Mouse (Mus musculus) adrenal gland, adult 8-10 months (tissue): ENCODE results near the gene Gm10401. TPM values are rescaled to one million over a fixed set of nuclear protein-coding genes. Genes with fewer than 3 reads are reported as not detected.

ENCODE experiments used
- DNase-seq: peaks from one replicate; pipeline ENCODE4 v3.0.0; 2022
- total RNA-seq, 4 experiments: library from RNA; stranded (reverse); gene quantifications; 2 replicates each; pipeline ENCODE4 v1.2.4; 2022

Gene Gm10401
- total RNA-seq, 4 experiments from 2014 or later, result not detected

DNA sequence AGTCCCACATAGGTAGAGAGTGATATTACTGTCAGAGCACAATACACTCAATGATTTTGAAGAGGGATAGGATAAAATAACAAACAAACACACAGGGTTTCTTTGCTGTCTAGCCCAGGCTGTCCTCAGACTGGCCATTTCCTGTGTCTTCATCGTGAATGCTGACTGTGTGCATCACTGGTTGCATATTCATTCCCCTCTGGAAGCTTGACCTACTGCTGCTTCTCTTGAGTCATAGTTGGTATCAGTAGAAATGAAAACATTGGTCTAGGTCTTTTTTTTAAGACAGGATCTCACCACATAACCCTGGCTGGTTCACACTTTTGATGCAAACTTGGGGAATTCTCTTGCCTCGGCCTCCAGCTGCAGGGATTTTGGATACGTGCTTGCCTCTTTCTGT, 28.5 kb downstream of the Gm10401 start:
- DNase-seq, result no peak

DNA sequence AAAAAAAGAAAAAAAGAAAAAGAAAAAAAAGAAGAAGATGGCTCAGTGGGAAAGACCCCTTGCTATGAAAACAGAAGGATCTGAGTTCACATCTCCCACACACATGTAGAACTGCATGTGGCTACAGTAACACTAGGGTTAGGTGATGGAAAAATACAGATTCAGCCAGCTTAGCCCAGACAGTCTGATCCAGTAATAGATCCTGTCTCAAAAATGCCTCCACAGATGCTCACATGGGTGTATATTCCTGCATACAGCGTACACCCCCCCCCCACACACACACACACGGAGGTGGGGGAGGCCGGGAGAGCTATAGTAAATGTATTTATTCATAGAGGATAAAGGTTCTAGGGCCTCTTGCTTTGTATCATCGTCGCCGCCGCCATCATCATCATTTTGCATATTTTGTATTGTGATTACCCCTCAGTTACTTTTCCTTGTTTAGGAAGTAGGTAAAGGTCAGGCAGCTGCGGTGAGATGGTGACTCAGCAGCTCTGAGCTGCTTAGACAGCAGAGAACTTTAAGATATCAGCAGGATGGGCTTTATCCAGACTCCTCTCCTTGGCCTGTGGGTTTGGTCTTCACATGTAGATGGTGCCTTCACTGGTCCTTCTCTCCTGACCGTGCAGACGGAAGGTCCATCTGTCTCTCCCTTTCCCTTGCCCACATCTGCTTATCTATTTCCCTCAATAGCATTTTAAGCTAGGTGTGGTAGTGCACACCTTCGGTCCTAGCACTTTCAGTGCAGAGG, 29.2 kb downstream of the Gm10401 start:
- DNase-seq, result no peak

DNA sequence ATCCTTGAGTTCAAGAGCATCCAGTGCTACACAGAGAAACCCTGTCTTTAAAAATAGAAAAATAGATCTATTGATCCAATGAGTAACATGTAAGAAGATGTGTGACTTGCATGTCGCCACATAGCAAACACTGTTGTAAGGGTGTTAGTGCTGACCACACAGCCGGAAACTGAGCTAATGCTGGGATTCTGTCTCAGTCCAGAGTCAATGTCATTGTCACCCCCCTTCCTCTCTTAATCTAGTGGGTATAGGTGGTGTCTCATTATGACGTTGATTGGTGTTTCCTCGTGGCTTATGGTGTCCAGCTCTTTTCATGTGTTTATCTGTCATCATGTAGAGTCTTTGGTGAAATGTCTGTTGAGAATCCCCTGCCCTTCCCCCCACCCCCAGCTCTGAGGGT, 31.9 kb downstream of the Gm10401 start:
- DNase-seq, result no peak

DNA sequence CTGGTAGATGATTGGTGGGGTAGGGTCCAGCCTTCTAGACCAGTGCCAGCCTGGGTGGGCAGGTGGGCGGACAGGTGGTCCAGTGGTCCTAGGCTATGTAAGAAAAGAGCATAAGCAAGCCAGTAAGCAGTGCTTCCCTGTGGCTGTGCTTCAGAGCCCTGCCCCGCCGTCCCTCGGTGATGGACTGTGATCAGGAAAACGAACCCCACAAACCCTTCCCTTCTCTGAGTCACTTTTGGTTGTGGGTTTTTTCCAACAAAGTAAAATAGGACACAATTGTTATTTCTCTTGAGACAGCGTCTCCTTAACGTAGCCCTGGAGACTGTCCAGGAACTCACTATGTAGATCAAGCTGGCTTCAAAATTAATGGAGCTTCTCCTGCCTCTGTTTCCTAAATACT, 34.7 kb downstream of the Gm10401 start:
- no peak for DNase-seq

DNA sequence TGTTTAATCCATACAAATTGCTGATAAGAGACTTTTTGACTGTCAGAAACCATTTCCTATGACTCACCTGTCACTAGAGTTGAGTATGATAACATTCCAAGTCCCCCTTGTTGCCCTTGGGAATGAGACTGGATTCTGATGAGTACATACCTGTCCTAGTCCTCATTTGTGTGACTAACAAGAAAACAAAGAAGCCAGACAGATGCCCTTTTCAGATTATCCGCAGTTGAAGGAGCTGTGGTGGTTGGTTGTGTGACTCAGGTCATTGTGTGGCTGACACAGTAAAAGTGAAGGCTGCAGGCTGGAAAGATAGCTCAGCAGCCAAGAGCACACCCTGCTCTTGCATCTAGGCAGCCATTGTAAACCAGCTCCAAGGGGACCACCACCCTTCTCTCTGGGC, 35.5 kb downstream of the Gm10401 start:
- DNase-seq, result no peak

DNA sequence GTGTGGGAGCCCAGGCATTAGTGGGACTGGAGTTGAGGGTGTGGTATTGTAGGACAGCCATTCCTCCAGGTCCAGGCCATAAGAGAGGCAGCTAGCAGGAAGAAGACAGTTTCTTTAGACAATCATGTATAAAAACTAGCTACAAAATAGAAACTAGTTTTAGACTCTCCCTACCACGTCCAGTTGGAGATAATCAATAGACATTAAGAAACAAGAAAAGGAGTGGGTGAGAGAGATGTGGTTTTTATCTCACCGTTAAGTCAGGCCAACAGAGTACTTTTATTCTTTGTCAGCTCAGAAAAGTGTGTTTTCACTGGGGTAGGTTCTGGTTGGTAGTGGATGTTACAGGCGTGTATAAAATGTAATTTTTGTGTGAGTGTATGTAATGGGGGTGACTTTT, 37.1 kb downstream of the Gm10401 start:
- no peak for DNase-seq

DNA sequence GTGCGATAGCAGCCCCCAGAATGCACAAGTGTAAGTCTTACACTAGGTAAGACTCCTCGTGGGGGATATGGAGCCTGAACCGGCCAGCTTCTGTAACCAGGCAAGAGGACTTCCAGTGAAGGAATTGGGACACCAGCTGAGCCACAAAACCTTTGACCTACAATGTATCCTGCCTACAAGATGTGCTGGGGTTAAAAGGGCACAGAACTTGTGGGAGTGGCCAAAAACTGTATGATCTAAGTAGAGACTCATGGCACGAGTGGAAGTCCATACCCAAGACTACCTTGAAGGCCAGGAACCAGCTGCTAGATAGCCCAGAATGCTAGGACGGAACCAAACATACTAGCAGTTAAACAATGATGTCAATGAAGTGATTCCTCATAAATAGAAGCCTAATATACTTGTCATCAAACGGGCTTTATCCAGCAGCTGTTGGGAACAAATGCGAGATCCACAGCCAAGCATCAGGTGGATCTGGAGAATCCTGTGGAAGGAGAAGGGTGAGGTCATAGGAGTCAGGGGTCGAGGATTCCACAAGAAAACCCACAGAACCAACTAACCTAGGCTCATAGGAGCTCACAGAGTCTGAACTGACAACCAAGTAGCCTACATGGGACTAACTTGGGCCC, 37.9 kb downstream of the Gm10401 start:
- no peak for DNase-seq

DNA sequence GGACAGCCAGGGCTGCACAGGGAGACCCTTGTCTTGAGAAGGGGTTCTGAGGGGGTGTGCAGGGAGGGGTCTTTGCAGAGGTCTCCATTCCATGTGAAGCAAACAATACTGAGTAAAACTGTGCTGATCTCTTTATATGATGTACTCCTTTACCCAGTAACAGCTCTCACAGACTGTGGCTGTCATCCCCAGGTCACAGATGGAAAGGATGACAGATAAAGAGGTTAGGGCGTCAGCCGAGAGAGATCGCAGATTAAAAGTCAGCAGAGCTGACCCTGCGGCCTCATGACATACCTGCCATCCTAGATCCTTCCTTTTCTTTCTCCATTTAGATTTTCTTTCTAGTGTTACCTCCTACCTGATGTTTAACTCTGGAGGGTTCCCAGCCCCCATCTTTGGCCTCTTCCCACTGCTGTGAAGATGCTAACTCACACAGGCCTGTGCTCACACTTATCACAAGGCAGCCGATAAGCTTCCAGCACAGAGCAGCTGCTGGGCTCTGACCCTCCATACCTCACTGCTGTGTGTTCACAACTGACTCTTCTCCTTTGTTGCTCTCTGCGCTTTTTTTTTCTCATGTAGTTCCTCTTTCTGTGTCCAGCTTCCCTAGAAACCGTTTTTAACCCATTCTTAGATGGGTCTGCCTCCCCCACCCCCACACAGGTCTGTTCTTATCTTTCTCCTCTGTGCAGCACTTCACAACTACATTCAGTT, 39.4 kb downstream of the Gm10401 start:
- DNase-seq, result no peak

DNA sequence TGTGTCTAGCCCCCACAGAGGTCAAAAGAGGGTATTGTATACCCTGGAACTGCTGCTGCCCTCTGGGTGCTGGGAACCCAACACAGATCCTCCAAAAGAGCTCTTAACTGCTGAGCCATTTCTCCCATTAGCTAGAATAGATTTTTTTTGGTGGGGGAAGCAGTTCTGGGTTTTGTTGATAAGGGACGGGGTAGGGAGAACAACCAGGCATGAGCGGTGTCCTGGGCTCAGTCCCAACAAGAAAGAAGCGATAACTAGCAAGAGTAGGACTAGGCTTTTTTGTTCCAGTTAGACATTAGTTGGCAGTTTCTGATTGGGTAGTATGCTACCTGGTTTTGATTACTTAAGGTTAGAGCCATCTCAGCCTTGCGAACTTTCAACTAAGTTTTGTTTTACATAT, 40.9 kb downstream of the Gm10401 start:
- DNase-seq, result no peak

DNA sequence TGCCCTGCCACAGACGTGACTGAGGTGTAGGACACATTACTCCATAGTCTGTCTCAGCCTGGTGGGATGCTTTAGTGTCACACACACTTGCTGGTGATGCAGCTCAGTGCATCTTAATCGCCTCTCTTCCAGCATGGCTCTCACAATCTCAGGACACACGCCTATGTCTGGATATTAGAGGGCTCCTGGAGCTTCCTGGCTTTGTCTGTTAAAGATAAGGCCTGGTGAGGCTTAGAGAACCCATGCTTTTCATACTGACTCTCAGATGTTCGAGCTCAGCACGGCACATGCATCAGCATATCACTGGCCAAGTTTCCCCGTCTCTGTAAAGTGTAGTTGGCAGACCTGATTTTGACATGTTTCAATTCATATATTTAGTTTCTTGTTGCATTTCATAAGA, 42.7 kb downstream of the Gm10401 start:
- DNase-seq, result no peak

DNA sequence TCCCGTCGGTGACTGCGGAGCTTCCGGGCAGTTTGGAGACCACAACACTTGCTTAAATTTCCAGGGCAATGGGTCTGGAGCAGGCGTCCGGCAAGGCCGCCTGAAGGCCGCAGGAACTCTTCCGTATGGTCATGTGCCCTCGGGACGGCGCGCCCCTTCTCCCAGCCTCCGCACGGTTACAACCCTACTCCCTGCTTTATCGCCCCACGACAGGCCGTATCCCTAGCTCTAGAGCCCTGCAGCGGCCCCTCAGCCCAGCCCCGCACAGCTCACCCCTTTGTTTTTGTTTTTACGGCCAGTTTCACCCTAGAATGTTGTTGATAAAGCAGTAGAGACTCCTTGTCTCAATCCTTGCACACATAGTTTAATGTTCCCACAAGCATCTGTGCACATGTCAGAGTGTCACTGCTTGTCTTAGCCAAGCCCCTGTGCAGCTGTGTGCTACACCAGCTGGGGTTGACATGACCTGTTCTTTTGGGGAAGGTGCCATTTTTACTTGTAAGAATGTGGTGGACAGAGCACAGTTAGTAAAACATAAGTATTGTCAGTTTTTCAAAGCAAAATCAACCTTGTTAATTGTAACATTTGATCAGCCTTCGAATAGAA, 44.2 kb downstream of the Gm10401 start:
- DNase-seq, result no peak

DNA sequence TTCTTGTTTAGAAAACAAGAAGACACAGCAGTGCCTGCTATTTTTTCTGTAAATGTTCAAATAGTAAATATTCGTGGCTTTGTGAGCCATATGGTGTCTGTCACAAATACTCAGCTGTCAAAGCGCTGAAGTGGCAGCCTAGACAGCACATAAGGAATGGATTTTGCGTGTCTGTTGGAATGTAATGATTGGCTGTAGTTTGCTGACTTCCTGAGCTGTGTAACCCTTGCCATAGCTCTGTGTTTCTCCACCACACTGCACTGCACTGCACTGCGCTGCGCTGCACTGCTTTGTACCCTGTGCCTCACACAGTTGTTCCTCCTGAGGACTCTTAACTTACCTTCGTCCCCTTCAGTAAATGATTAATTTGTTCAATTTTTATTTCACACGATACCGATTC, 45.5 kb downstream of the Gm10401 start:
- DNase-seq, result no peak

DNA sequence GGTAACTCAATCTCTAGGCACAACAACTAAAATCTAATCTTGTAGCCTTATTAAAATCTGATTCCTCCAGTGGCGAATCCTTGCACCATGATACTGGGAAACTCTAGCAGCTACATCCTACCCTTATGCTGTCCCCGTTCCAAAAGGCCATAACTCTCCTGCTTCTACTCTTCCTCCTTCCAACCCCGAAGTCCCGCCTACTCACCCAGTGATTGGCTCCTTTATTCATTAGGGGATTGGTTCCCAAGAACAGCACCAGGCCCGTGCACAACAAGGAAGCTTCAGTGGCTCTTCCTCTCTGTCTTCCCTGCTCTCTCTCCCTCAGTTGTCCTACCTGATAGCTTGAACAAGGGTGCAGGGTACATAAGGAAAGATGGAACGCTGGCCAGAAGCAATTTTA, 47.3 kb downstream of the Gm10401 start:
- no peak for DNase-seq

DNA sequence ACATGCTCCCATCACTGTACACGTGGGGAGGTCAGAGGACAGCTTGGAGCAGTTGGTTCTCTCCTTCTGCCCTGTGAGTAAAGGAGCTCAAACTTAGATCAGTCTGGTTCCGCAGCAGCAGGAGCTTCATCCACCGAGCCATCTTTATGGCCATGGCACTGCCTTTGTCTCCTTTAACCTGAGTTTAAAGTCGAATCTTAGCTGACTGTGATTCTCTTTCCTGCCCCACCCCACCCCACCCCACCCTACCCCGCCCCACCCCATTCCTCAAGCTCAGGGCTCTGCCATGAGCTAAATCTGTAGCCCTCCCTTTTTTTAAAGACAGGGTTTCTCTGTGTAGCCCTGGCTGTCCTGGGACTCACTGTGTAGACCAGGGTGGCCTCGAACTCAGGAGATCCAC, 48.4 kb downstream of the Gm10401 start:
- DNase-seq, result no peak

Other genes with a start within 250 kb of the Gm10401 start
- gene 4930519G04Rik, start 244.6 kb downstream of the Gm10401 start, total RNA-seq, result not detected
- not detected for gene Gm9936, start 239.6 kb downstream of the Gm10401 start, total RNA-seq
- gene Oasl2, start 201.4 kb downstream of the Gm10401 start, total RNA-seq, result 10 to 100 TPM; 12.0 to 16.8 (median 14.4) TPM
- 1 to 10 TPM; 1.7 to 2.4 (median 2.0) TPM for gene Oasl1, start 175.1 kb downstream of the Gm10401 start, total RNA-seq
- gene 2210016L21Rik, start 156.1 kb downstream of the Gm10401 start, total RNA-seq, result 10 to 100 TPM; 46.4 to 59.2 (median 54.2) TPM
- not detected for gene Hnf1a, start 127.2 kb downstream of the Gm10401 start, total RNA-seq
- 10 to 100 TPM; 44.3 to 62.9 (median 56.7) TPM for gene Sppl3, start 87.2 kb downstream of the Gm10401 start, total RNA-seq
- 100 to 1,000 TPM; 122 to 219 (median 173) TPM for gene Acads, start 21.1 kb upstream of the Gm10401 start, total RNA-seq
- 10 to 100 TPM; 38.8 to 51.9 (median 45.7) TPM for gene Unc119b, start 36.7 kb upstream of the Gm10401 start, total RNA-seq
- 100 to 1,000 TPM; 207 to 274 (median 239) TPM for gene Mlec, start 59.9 kb upstream of the Gm10401 start, total RNA-seq
- gene Cabp1, start 96.1 kb upstream of the Gm10401 start, total RNA-seq, result 10 to 100 TPM; 11.8 to 59.6 (median 41.5) TPM
- 10 to 100 TPM; 75.9 to 87.9 (median 84.9) TPM for gene Pop5, start 137.5 kb upstream of the Gm10401 start, total RNA-seq
- gene Rnf10, start 174.6 kb upstream of the Gm10401 start, total RNA-seq, result 100 to 1,000 TPM; 218 to 258 (median 235) TPM
- gene Coq5, start 181.4 kb upstream of the Gm10401 start, total RNA-seq, result 10 to 100 TPM; 50.3 to 63.7 (median 60.1) TPM
- 100 to 1,000 TPM; 140 to 233 (median 156) TPM for gene Dynll1, start 202.7 kb upstream of the Gm10401 start, total RNA-seq
- 10 to 100 TPM; 68.1 to 89.3 (median 75.9) TPM for gene Srsf9, start 228.9 kb upstream of the Gm10401 start, total RNA-seq
- 10 to 100 TPM; 21.5 to 24.6 (median 23.1) TPM for gene Gatc, start 242.9 kb upstream of the Gm10401 start, total RNA-seq
- gene Triap1, start 242.9 kb upstream of the Gm10401 start, total RNA-seq, result 10 to 100 TPM; 37.4 to 58.7 (median 46.8) TPM